Comparison of ENCODE assay signal across 27 mouse cellular contexts in genomic region chr8:13224426-13224825, GRCm38 (mm10). TPM values are rescaled to one million over a fixed set of nuclear protein-coding genes. Genes with fewer than 3 reads are reported as not detected.
"Had no signal": no experiment of that assay in that cellular context is flagged by ENCODE, and none has a peak within 500 bp of the region (broad histone marks: within the 10 kb centered on the region; RNA-seq: fewer than 3 reads in every experiment).

No protein-coding gene starts in this region.

- ATAC-seq: hindbrain, embryonic 16.5 days; inflammation-experienced regulatory T-cells, adult 6 months; intestine, embryonic 15.5 days; intestine, postnatal 0 days had no signal

- H3K27me3 ChIP-seq: heart, embryonic 13.5 days; heart, embryonic 15.5 days; intestine, embryonic 15.5 days had no signal

- H3K27ac ChIP-seq: heart, embryonic 13.5 days; heart, embryonic 15.5 days; hindbrain, embryonic 13.5 days; intestine, embryonic 15.5 days; layer of hippocampus, adult 2 months; left cerebral cortex, adult 2 months; limb, embryonic 10.5 days; limb, embryonic 12.5 days; liver, embryonic 13.5 days; liver, embryonic 15.5 days had no signal

- H3K36me3 ChIP-seq: hindbrain, embryonic 13.5 days; intestine, embryonic 15.5 days; limb, embryonic 10.5 days; limb, embryonic 12.5 days; liver, embryonic 13.5 days; liver, embryonic 15.5 days had no signal

- H3K9me3 ChIP-seq: heart, embryonic 13.5 days; heart, embryonic 15.5 days; hindbrain, embryonic 13.5 days; intestine, embryonic 15.5 days; limb, embryonic 10.5 days; limb, embryonic 12.5 days; liver, embryonic 13.5 days; liver, embryonic 15.5 days had no signal

- H3K4me1 ChIP-seq: intestine, embryonic 15.5 days; liver, embryonic 13.5 days; liver, embryonic 15.5 days had no signal

- H3K4me2 ChIP-seq: heart, embryonic 11.5 days; heart, embryonic 13.5 days; heart, embryonic 15.5 days; hindbrain, embryonic 13.5 days; intestine, embryonic 15.5 days; limb, embryonic 12.5 days; liver, embryonic 11.5 days; liver, embryonic 13.5 days; liver, embryonic 15.5 days had no signal

- DNase-seq: gastrocnemius, postnatal 10 days; gastrocnemius, postnatal 25 days; heart, postnatal 14 days; heart, postnatal 4 days; kidney, adult 18-20 months; kidney, adult 8-10 months; kidney, postnatal 10 days; kidney, postnatal 25 days; kidney, postnatal 4 days; liver; liver, embryonic 13.5 days had no signal

- H3K4me3 ChIP-seq: heart, embryonic 13.5 days; heart, embryonic 15.5 days; hindbrain, embryonic 13.5 days; intestine, embryonic 15.5 days; layer of hippocampus, adult 2 months; left cerebral cortex, adult 2 months; limb, embryonic 10.5 days; limb, embryonic 12.5 days; liver, embryonic 13.5 days; liver, embryonic 15.5 days had no signal

- H3K9ac ChIP-seq: heart, embryonic 13.5 days; heart, embryonic 15.5 days; hindbrain, embryonic 13.5 days; intestine, embryonic 15.5 days; limb, embryonic 12.5 days; liver, embryonic 13.5 days; liver, embryonic 15.5 days had no signal

RNA-seq across cellular contexts. Expression of gene Grtp1, which starts 24.0 kb away (rescaled TPM):
- total RNA-seq: granulocyte monocyte progenitor cell, adult 5-6 weeks had no signal

RNA-seq across cellular contexts. Expression of gene Adprhl1, which starts 29.5 kb away (rescaled TPM):
- total RNA-seq: granulocyte monocyte progenitor cell, adult 5-6 weeks had no signal
- polyA plus RNA-seq: inflammation-experienced regulatory T-cells, adult 6 months; intestine, postnatal 0 days; kidney, embryonic 14.5 days; limb, embryonic 10.5 days had no signal
